Mouse (Mus musculus) lung, embryonic 16.5 days (tissue): Measurements from ENCODE around the gene Smarca2. TPM values are rescaled to one million over a fixed set of nuclear protein-coding genes. Genes with fewer than 3 reads are reported as not detected.

Experiments
- ATAC-seq: fragments of 200-750 bp; cut with Nextera tagmentation; 2 replicates; pipeline ENCODE4 v1.8.0; 2017; ENCODE audit warnings: low read depth, mild to moderate bottlenecking, moderate library complexity
- H3K27ac ChIP-seq: fragments of 300-500 bp; sonication (generic); 2 replicates; pipeline ENCODE4 v1.5.1; 2014; ENCODE audit warnings: mild to moderate bottlenecking, control low read depth, low read length
- H3K27me3 ChIP-seq: fragments of 300-500 bp; sonication (generic); 2 replicates; pipeline ENCODE4 v1.6.1; 2014; ENCODE audit warnings: low read depth, low read length, mixed read lengths; ENCODE audit not compliant: control insufficient read depth, insufficient read depth
- H3K36me3 ChIP-seq: fragments of 300-500 bp; sonication (generic); 2 replicates; pipeline ENCODE4 v1.6.1; 2014; ENCODE audit warnings: low read length; ENCODE audit not compliant: control insufficient read depth, insufficient read depth
- H3K4me1 ChIP-seq: fragments of 300-500 bp; sonication (generic); replicated peaks from 2 replicates; pipeline ENCODE4 v1.6.1; 2014; ENCODE audit warnings: low read length, mixed read lengths; ENCODE audit not compliant: control insufficient read depth, insufficient read depth
- H3K4me2 ChIP-seq: fragments of 300-500 bp; sonication (generic); 2 replicates; pipeline ENCODE4 v1.6.1; 2014; ENCODE audit warnings: low read depth, low read length, control low read depth
- H3K4me3 ChIP-seq: fragments of 300-500 bp; sonication (generic); 2 replicates; pipeline ENCODE4 v1.5.1; 2014; ENCODE audit warnings: mild to moderate bottlenecking, low read length, control low read depth
- H3K9ac ChIP-seq: fragments of 300-500 bp; sonication (generic); 2 replicates; pipeline ENCODE4 v1.6.1; 2014; ENCODE audit warnings: low read length, control low read depth
- H3K9me3 ChIP-seq: fragments of 300-500 bp; sonication (generic); 2 replicates; pipeline ENCODE4 v1.6.1; 2016; ENCODE audit warnings: low read length; ENCODE audit not compliant: control insufficient read depth
- WGBS: fragments of 180-500 bp; shearing (Covaris S2); extraction: QIAGEN DNeasy Blood & Tissue Kit; methylation state at CpG from one replicate; pipeline ENCODE4 v1.1.7; 2014; 5-methylcytosine and 5-hydroxymethylcytosine counted together
- polyA plus RNA-seq: library from polyadenylated mRNA; unstranded; fragments of >200 nt; fragmentation: Nextera tagmentation; extraction: Ambion mirVana; gene quantifications from 2 replicates; pipeline ENCODE4 v1.2.1, GENCODE M21; 2015

The Smarca2 gene
- polyA plus RNA-seq, 1 experiment from 2014 or later: 48.1 TPM

DNA sequence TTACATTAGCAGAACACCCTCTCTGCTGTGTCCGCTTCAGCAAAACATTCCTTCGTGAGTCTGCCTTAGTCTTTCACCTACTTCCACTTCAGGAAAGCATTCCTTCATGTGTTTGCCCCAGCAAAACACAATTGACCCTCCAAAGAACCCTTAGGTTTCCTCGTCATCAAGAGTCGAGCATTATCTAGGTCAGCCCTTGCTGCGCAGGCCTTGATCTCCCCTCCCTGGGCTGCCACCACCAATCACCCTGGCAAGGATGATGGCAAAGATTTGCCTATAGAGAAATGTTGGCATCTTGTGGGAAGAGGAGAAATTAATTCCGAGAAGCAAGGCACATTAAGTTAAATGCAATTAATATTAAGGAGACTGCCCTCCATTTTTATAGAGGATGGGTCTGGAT, 163.1 kb downstream of the Smarca2 start:
- Histone ChIP-seq H3K36me3 (peaks cover 16% of the 10 kb centered on the region), H3K4me2 (no peak overlapping the region), H3K9me3 (no peaks in the 10 kb centered on the region), H3K9ac (no peak overlapping the region), H3K27me3 (no peaks in the 10 kb centered on the region), H3K4me3 (no peak overlapping the region), H3K4me1 (no peaks in the 10 kb centered on the region), H3K27ac (no peak overlapping the region)
- no peak for ATAC-seq
- 84% methylated on average over 6 of the region's 6 CpGs for WGBS

DNA sequence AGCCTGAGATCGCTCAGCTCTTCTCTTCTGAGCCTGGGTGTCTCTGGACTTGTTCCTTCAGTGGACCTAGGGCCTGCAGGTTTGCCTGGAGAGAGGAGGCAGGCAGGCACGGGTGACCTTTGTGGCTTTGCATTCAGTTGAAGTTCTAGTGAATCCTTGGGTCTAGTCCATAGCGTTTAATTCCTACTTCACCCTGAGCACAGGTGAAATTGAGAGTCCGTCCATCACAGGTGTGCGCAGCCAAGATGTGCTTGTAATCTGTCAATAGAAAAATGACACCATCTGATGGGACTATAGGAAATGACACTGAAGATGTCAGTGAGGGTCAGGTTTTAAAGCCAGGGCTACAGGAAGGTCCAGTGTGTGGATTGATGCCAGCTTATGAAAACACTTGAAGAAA, 164.0 kb downstream of the Smarca2 start:
- WGBS: 86% methylated on average over 5 of the region's 5 CpGs
- Histone ChIP-seq H3K4me3 (no peak overlapping the region), H3K9me3 (no peaks in the 10 kb centered on the region), H3K4me1 (no peaks in the 10 kb centered on the region), H3K27ac (no peak overlapping the region), H3K9ac (no peak overlapping the region), H3K4me2 (no peak overlapping the region), H3K36me3 (peaks cover 17% of the 10 kb centered on the region), H3K27me3 (no peaks in the 10 kb centered on the region)
- no peak for ATAC-seq

DNA sequence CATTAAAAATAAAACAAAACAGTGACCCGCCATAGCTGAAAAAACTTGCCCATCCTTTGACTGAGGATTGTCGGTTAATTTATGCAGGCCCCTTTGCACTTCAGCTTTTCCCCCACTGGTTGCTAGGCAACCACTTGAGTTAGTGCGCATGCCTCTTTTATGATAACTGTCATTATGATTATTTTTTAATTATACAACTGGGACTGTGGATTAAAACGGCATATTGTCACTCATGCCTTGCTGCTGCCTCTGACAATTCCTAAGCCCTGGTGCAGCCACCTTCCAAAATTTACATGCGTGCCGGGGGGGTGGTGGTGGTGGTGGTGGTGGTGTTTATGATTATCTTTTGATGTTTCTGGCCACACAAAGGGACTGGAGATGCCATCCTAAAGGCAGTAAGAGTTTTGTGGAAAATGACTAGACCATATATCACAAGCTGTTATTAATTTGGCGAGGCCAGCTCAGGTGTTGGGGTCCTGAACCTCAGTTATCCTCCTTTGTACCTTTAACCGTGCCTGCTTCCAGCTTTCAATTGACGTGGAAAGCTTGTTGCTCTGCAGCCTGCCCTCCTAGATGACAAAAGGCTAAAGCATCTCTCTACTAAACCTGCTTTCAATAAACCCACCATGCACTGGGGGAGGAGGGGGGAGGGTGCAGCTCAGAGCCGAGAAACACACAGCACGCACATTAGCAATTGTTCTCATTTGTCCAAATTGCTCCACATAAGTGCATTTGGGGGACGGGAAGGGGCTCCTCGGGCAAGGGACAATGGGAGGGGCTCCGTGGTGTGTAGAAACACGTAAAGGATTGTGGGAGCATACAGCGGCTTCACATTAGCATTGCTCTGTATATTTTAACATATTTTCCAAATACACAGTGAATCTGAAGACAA, 165.0 kb downstream of the Smarca2 start:
- Histone ChIP-seq H3K4me2 (no peak overlapping the region), H3K27ac (no peak overlapping the region), H3K27me3 (no peaks in the 10 kb centered on the region), H3K9me3 (no peaks in the 10 kb centered on the region), H3K9ac (no peak overlapping the region), H3K4me1 (no peaks in the 10 kb centered on the region), H3K4me3 (no peak overlapping the region), H3K36me3 (peaks cover 21% of the 10 kb centered on the region)
- WGBS: 64% methylated on average over 16 of the region's 16 CpGs
- ATAC-seq: no peak

DNA sequence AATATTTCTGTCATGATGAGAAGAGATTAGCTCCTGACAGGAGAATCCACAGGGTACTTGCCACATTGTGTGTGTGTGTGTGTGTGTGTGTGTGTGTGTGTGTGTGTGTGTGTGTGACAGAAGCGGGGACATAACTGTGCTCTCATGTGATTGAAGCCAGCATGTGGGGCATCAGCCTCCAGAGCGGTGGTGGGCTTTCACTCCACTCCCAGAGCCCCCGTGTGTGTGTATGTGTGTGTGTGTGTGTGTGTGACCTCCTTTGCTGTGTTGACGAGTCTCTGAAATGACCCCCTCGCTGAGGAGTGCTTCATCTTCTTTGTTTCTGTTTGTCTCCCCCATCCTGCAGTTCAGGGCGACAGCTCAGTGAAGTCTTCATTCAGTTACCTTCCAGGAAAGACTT, 165.7 kb downstream of the Smarca2 start:
- Histone ChIP-seq H3K4me1 (no peaks in the 10 kb centered on the region), H3K4me2 (no peak overlapping the region), H3K9ac (no peak overlapping the region), H3K36me3 (peaks cover 21% of the 10 kb centered on the region), H3K4me3 (no peak overlapping the region), H3K27me3 (no peaks in the 10 kb centered on the region), H3K9me3 (no peaks in the 10 kb centered on the region), H3K27ac (no peak overlapping the region)
- WGBS: 65% methylated on average over 6 of the region's 6 CpGs
- no peak for ATAC-seq

DNA sequence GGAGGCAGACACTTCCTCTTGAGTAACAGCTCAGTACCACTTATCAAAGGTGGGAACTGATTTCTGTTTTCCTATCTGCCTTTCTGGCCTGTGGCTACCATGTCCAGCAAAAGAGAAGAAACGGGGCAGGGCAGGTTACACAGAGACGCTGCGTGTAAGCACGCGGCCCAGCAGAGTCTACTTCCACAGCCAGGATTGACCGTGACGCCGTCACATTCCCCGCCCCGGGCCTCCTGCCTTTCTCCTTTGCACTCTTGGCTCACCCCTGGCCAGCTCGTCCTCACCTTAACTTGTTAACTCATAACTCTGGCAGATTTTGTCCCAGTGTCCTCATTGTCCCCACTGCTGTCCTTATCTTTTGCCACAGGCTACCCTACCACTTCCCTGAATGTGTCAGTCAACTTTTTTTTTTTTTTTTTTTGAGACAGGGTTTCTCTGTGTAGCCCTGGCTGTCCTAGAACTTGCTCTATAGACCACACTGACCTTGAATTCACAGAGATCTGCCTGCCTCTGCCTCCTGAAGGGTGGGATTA, 167.3 kb downstream of the Smarca2 start:
- Histone ChIP-seq H3K36me3 (peaks cover 30% of the 10 kb centered on the region), H3K4me1 (no peaks in the 10 kb centered on the region), H3K4me2 (no peak overlapping the region), H3K27me3 (no peaks in the 10 kb centered on the region), H3K4me3 (no peak overlapping the region), H3K27ac (no peak overlapping the region), H3K9ac (no peak overlapping the region), H3K9me3 (no peaks in the 10 kb centered on the region)
- ATAC-seq: no peak
- WGBS: 91% methylated on average over 11 of the region's 11 CpGs

DNA sequence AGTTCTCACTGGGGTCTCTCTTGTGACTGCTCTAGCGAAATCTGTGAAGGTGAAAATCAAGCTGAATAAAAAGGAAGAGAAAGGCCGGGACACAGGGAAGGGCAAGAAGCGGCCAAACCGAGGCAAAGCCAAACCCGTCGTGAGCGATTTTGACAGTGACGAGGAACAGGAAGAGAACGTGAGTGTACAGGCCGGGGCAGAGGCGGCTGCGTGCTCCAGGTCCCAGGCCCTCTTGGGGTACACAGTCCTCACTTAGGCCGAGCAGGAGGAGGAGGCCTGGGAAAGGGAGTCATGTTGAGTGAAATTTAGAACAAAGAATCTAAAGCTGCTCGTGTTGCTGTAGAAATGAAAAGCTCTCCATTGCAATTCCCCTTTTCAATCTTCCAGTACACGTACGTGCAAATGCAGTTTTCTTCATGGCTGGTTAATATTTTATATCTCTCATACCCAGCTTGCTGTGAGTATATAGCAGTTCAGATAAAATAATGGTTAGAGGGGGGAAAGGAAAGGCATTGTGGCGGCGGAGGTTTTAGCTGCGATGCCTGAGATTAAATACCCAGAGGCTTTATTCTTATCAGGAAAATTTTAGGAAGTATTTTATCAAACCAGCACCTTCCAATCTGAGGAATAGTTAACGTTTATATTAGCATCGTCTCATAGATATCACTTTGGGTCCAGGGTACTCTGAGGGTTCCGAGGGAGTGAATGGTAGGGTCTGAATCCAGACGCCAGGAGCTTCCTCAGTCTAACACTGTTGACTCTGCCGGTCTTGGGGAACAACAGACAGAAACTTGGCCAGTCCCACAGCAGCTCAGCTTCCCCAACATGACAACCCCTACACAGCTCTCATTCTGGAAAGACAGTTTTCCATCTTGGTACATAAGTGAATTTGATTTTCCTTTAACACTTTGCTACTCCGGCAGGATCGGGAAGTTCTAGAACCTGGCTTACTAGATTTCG, 171.5 kb downstream of the Smarca2 start:
- peaks cover 32% of the 10 kb centered on the region for H3K36me3 ChIP-seq
- H3K9ac ChIP-seq: no peak overlapping the region
- 76% methylated on average over 27 of the region's 27 CpGs for WGBS
- no peak overlapping the region for H3K4me3 ChIP-seq
- ATAC-seq: no peak
- H3K4me1 ChIP-seq: no peaks in the 10 kb centered on the region
- H3K9me3 ChIP-seq: no peaks in the 10 kb centered on the region
- H3K4me2 ChIP-seq: no peak overlapping the region
- H3K27ac ChIP-seq: no peak overlapping the region
- H3K27me3 ChIP-seq: no peaks in the 10 kb centered on the region

DNA sequence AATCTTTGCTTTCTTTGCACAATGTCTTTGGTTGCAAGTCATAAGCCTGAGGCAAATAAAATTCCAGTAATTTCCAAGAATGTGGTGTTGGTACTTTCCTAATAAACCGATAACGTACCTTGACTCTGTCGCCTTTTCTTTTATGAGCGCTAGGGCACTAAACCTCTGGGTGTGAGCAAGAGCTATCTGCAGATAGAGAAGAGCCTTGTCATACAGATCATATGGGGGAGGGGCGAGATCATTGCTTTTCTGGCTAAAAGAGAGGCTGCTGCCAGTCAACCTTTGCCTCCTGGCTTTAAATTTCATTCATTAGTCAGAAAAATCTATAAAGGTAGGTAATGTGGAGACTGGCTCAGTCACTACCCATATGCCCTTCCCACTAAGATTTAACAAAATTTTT, 173.3 kb downstream of the Smarca2 start:
- H3K9ac ChIP-seq: no peak overlapping the region
- WGBS: 88% methylated on average over 5 of the region's 5 CpGs
- peaks cover 21% of the 10 kb centered on the region for H3K36me3 ChIP-seq
- no peaks in the 10 kb centered on the region for H3K9me3 ChIP-seq
- H3K4me3 ChIP-seq: no peak overlapping the region
- no peak overlapping the region for H3K27ac ChIP-seq
- no peaks in the 10 kb centered on the region for H3K4me1 ChIP-seq
- H3K27me3 ChIP-seq: no peaks in the 10 kb centered on the region
- no peak for ATAC-seq
- H3K4me2 ChIP-seq: no peak overlapping the region

DNA sequence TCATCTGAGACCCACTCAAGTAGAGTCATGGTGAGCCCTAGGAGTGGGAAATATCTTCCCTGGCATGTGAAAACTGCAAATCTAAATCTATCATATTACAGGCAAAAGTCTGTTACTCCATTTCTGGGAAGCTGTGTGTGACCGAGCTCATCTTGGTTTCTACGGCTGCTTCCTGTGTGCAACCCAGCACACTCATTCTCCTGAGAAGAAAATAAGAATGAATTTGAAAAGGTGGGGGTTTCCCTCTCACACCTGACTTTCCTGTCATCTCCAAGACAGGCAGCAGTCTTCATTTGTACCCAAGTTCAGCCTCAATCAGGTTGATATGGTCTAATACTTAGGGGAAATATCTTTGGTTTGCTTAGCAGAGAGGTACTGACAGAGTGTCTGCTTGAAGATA, 176.4 kb downstream of the Smarca2 start:
- WGBS: 91% methylated on average over 2 of the region's 2 CpGs

DNA sequence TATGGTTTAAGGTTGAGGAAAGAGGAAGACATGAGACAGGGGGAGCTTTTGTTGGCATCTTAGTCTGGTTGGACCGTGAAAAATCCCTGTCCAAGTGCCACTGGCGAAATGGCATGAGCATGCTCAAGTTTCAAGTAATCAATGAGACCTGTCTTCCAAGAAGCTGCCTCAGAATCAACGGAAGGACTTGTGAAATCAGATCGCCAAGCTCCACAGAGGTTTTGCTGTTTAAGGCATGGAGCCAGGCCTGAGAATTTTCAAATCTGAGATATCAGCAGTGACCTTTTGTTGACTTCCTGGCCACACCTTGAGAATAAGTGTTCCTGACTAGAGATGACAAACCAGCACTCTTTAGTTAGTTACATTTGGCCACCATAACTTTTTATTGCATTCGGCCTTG, 183.6 kb downstream of the Smarca2 start:
- Histone ChIP-seq H3K4me1 (no peaks in the 10 kb centered on the region), H3K27ac (no peak overlapping the region), H3K4me3 (no peak overlapping the region), H3K36me3 (no peaks in the 10 kb centered on the region), H3K9ac (no peak overlapping the region), H3K27me3 (no peaks in the 10 kb centered on the region), H3K4me2 (no peak overlapping the region), H3K9me3 (no peaks in the 10 kb centered on the region)
- no peak for ATAC-seq
- 70% methylated on average over 5 of the region's 5 CpGs for WGBS

More for the DNA sequence above, 176.4 kb downstream of the Smarca2 start:
- Histone ChIP-seq H3K9ac (no peak overlapping the region), H3K4me3 (no peak overlapping the region), H3K9me3 (no peaks in the 10 kb centered on the region), H3K36me3 (peaks cover 14% of the 10 kb centered on the region), H3K27ac (no peak overlapping the region), H3K27me3 (no peaks in the 10 kb centered on the region), H3K4me2 (no peak overlapping the region), H3K4me1 (no peaks in the 10 kb centered on the region)
- ATAC-seq: no peak
